Mouse (Mus musculus) kidney, embryonic 15.5 days (tissue): Measurements from ENCODE around the gene Gtsf1. TPM values are rescaled to one million over a fixed set of nuclear protein-coding genes. Genes with fewer than 3 reads are reported as not detected.
A peak's percentile ranks its signal among the peaks of the same experiment; 100 is the strongest.

ENCODE experiments used
- ATAC-seq: fragments of 200-750 bp; cut with Nextera tagmentation; replicated peaks from 2 replicates; pipeline ENCODE4 v1.8.0; 2017; ENCODE audit warnings: moderate TSS enrichment; ENCODE audit not compliant: low FRiP score
- H3K27ac ChIP-seq: fragments of 300-500 bp; sonication (generic); 2 replicates; pipeline ENCODE4 v1.5.1; 2015; ENCODE audit warnings: mild to moderate bottlenecking, inconsistent platforms
- H3K27me3 ChIP-seq: fragments of 300-500 bp; sonication (generic); 2 replicates; pipeline ENCODE4 v1.6.1; 2015; ENCODE audit warnings: inconsistent platforms
- H3K36me3 ChIP-seq: fragments of 300-500 bp; sonication (generic); 2 replicates; pipeline ENCODE4 v1.6.1; 2015; ENCODE audit warnings: inconsistent platforms
- H3K4me1 ChIP-seq: fragments of 300-500 bp; sonication (generic); 2 replicates; pipeline ENCODE4 v1.6.1; 2015; ENCODE audit warnings: inconsistent platforms
- H3K4me2 ChIP-seq: fragments of 300-500 bp; sonication (generic); 2 replicates; pipeline ENCODE4 v1.6.1; 2015; ENCODE audit warnings: moderate library complexity, mild to moderate bottlenecking, inconsistent platforms
- H3K4me3 ChIP-seq: fragments of 300-500 bp; sonication (generic); replicated peaks from 2 replicates; pipeline ENCODE4 v1.5.1; 2015; ENCODE audit warnings: mild to moderate bottlenecking, inconsistent platforms
- H3K9ac ChIP-seq: fragments of 300-500 bp; sonication (generic); 2 replicates; pipeline ENCODE4 v1.6.1; 2015; ENCODE audit warnings: mild to moderate bottlenecking, inconsistent platforms
- H3K9me3 ChIP-seq: fragments of 300-500 bp; sonication (generic); replicated peaks from 2 replicates; pipeline ENCODE4 v1.6.1; 2016; ENCODE audit warnings: inconsistent platforms
- WGBS: fragments of 180-500 bp; shearing (Covaris S2); methylation state at CpG from one replicate; pipeline ENCODE4 v1.1.7; 2015; ENCODE audit warnings: mixed read lengths; 5-methylcytosine and 5-hydroxymethylcytosine counted together
- polyA plus RNA-seq: library from polyadenylated mRNA; unstranded; fragments of >200 nt; fragmentation: Nextera tagmentation; extraction: Ambion mirVana; gene quantifications from 2 replicates; pipeline ENCODE4 v1.2.1, GENCODE M21; 2015

The Gtsf1 gene
- polyA plus RNA-seq, 1 experiment from 2014 or later: not detected

DNA sequence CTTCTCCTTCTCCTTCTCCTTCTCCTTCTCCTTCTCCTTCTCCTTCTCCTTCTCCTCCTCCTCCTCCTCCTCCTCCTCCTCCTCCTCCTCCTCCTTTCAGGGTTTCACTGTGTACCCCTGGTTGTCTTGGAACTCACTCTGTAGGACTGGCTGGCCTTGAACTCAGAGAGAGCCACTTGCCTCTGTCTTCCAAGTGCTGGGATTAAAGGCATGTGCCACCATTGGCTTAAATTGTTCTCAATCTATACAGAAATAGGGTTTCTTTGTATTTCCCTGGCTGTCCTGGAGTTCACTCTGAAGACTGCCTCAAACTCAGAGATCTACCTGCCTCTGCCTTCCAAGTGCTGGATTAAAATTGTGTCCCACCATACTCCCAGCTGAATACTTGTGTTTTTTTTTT, 57.8 kb downstream of the Gtsf1 start:
- H3K27me3 ChIP-seq: 0 out of 2 replicates have a peak, but pooled peaks cover 3% of the 10 kb centered on the region
- ATAC-seq: no peak

DNA sequence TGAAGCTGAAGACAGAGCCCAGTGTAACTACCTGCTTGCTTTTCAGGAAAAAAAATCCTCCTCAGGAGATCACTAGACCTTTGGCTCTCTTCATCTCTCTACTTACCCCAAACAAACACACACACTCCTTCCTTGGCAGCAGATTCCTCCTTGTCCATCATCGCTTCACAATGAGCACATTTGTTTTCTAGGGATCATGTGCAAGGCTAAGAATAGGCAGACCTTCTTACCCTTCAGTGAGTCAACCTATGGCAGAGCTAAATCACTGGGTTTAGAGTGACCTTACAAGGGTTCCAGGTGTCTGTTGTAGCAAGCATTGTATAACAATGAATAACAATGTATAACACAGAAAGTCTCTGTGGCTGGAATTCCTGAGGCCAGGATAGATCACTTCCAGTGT, 58.5 kb downstream of the Gtsf1 start:
- 68% methylated on average over 1 of the region's 1 CpGs for WGBS
- Histone ChIP-seq H3K4me2 (no peak overlapping the region), H3K4me1 (peaks cover 25% of the 10 kb centered on the region), H3K27ac (no peak overlapping the region), H3K36me3 (no peaks in the 10 kb centered on the region), H3K9me3 (no peaks in the 10 kb centered on the region), H3K9ac (no peak overlapping the region), H3K4me3 (no peak overlapping the region), H3K27me3 (0 out of 2 replicates have a peak, but pooled peaks cover 3% of the 10 kb centered on the region)
- no peak for ATAC-seq

More for the DNA sequence above, 57.8 kb downstream of the Gtsf1 start:
- Histone ChIP-seq H3K4me2 (no peak overlapping the region), H3K4me3 (no peak overlapping the region), H3K27ac (no peak overlapping the region), H3K4me1 (peaks cover 25% of the 10 kb centered on the region), H3K9ac (no peak overlapping the region), H3K36me3 (no peaks in the 10 kb centered on the region), H3K9me3 (no peaks in the 10 kb centered on the region)

DNA sequence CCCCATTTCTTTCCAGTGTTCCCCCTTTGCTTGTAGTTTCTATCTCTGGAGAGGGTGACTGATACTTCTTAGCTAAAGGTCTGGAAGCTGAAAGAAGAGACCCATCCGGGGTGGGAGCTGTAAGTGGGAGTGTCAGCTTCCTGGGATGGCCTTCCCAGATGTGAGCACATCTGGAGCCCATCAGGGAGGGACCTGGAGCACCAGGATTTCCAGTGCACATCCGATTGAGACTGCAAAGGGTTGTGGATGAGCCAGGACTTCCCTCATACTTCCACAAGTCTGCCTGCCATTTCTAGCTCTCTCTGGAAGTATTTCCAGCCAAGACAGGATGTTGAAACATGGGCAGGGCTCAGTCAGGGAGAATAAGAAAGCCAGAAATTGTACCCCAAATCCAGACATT, 59.1 kb downstream of the Gtsf1 start:
- H3K36me3 ChIP-seq: no peaks in the 10 kb centered on the region
- H3K9me3 ChIP-seq: no peaks in the 10 kb centered on the region
- H3K4me3 ChIP-seq: no peak overlapping the region
- no peak overlapping the region for H3K4me2 ChIP-seq
- H3K4me1 ChIP-seq: peaks cover 22% of the 10 kb centered on the region
- H3K9ac ChIP-seq: no peak overlapping the region
- 0 out of 2 replicates have a peak, but pooled peaks cover 3% of the 10 kb centered on the region for H3K27me3 ChIP-seq
- no peak overlapping the region for H3K27ac ChIP-seq
- 9% methylated on average over 2 of the region's 2 CpGs for WGBS
- ATAC-seq: 0 out of 2 replicates have a peak, but pooled peaks have one; percentile 15

DNA sequence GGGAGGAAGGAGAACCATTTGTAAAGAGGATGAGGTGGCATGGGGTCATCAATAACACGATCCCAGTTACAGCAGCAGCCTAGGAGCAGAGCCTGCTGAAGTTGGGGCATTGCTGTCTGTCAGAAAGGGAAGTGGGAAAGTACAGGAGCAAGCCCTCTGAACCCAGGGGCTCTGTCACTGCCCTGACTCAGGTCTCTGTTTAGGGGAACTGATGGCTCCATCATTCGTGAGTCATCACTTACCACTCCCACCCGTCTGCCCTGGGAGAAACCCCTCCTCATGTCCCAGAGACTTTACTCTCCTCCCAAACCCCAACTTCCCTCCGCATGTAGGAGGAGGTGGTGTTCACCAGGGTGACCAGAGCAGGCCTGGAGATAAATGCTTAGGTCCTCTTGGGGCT, 59.8 kb downstream of the Gtsf1 start:
- Histone ChIP-seq H3K27ac (no peak overlapping the region), H3K4me3 (no peak overlapping the region)
- 15% methylated on average over 4 of the region's 4 CpGs for WGBS

DNA sequence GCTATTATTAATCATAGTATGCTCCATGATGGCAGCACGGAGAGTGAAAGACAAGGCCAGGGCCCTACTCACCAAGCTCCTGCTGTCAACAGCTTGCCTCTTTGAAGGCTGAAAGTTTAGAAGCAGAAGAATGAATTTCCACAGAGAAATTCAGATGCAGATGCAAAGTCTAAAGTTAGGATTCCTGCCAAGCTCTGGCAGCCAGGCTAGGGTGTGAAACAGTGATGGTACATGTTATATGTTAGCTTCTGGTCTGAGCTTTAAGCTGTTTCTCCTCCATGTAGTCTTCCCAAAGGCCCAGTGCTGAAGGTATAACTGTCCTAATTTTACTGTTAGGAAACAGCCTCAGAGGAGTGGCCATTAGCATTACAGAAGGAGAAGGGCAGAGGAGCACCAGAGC, 61.1 kb downstream of the Gtsf1 start:
- no peak overlapping the region for H3K27ac ChIP-seq
- H3K4me3 ChIP-seq: no peak overlapping the region
- H3K36me3 ChIP-seq: no peaks in the 10 kb centered on the region
- H3K4me2 ChIP-seq: no peak overlapping the region
- H3K27me3 ChIP-seq: 0 out of 2 replicates have a peak, but pooled peaks cover 3% of the 10 kb centered on the region
- H3K9ac ChIP-seq: no peak overlapping the region
- H3K4me1 ChIP-seq: peaks cover 35% of the 10 kb centered on the region
- no peak for ATAC-seq
- no peaks in the 10 kb centered on the region for H3K9me3 ChIP-seq
- WGBS: 68% methylated on average over 1 of the region's 1 CpGs

More for the DNA sequence above, 59.8 kb downstream of the Gtsf1 start:
- no peaks in the 10 kb centered on the region for H3K36me3 ChIP-seq
- H3K27me3 ChIP-seq: 0 out of 2 replicates have a peak, but pooled peaks cover 3% of the 10 kb centered on the region
- no peaks in the 10 kb centered on the region for H3K9me3 ChIP-seq
- H3K9ac ChIP-seq: no peak overlapping the region
- H3K4me1 ChIP-seq: peaks cover 22% of the 10 kb centered on the region
- no peak overlapping the region for H3K4me2 ChIP-seq
- ATAC-seq: no peak

DNA sequence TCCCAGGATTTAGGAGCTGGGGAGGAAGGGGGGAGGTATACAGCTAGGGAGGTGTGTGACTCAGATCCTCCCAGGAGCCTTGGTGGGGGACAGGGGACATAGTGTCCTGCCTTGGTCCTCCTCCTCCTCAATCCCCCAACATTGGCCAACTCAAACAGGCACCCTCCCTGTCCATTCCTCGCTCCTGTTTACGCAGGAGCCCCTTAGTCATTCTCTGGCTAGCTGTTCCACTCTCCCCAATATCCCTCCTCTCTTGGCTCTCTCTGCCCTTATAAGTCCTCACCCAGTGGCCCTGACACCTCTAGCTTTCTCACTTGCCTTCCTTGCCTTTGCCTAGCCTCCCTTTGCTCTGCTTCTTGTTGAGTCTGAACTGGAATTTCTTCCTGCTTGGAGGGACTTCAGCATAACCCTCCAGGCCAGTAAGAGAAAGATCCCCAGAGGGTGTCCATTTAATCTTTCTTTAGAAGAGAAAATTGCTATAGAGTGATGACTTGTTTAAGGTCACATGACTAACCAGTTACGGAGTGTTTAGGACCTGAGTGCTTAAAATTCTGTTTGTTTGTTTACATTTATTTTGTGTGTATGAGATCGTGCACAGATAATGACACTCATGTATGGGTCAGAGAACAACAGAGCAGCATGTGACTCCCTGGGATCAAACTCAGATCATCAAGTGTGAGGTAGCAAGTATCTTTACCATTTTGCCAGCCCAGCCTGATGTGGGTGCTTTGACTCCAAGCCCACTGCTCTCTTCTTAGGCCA, 61.9 kb downstream of the Gtsf1 start:
- 85% methylated on average over 4 of the region's 4 CpGs for WGBS
- Histone ChIP-seq H3K4me1 (peaks cover 36% of the 10 kb centered on the region), H3K27me3 (0 out of 2 replicates have a peak, but pooled peaks cover 3% of the 10 kb centered on the region), H3K4me2 (no peak overlapping the region), H3K36me3 (no peaks in the 10 kb centered on the region), H3K4me3 (no peak overlapping the region), H3K9me3 (no peaks in the 10 kb centered on the region), H3K9ac (no peak overlapping the region), H3K27ac (no peak overlapping the region)
- no peak for ATAC-seq

DNA sequence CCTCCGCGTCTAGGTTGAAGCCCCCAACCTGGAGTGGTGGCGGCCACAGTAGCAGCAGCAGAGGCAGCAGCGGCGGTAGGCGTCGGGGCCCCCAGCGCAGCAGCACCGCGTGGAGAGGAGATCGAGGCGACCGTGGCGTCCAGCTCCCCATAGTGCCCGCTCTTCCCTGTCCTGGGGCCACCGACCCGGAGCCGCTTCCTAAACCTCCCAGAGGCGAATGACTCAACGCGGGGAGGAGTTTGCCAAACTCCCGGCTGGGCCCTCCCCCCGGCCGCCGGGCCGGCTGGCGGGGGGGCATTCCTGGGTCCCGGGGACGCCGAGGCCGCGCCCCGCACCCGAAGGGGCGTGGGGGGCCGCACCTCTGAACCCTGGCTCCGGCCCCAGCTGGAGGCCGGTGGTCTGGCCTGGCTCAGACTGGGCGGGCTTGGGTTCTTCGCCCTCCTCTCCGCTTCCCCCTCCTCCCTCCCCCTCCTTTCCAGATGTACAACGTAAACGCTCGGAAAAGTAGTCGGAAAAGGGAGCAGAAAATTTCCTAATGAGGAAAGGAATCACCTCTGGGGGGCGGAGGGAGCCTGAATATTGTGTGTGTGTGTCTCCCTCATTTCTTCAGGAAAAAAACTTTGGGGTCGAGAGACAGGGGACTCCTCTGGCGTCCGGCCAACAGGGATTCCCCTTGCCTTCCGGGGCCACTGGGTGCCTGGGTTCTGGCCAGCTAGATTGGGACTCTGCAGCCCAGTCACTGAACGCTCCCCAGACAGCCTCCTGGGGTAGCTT, 63.7 kb downstream of the Gtsf1 start, which contains the start of gene Itga5:
Gene Itga5 (minus strand): TSS at position 388 of the 774 bp plus-strand sequence.
- Histone ChIP-seq H3K9me3 (no peaks in the 10 kb centered on the region), H3K4me3 (peak within 1 kb of the TSS; percentile 67), H3K9ac (peak within 1 kb of the TSS; percentile 68), H3K4me1 (peaks cover 46% of the 10 kb centered on the region), H3K27ac (peak within 1 kb of the TSS; percentile 84), H3K36me3 (no peaks in the 10 kb centered on the region), H3K4me2 (peak within 1 kb of the TSS; percentile 83), H3K27me3 (0 out of 2 replicates have a peak, but pooled peaks cover 3% of the 10 kb centered on the region)
- ATAC-seq: peak; percentile 83
- under 1% methylated on average over 49 of the region's 51 CpGs for WGBS

DNA sequence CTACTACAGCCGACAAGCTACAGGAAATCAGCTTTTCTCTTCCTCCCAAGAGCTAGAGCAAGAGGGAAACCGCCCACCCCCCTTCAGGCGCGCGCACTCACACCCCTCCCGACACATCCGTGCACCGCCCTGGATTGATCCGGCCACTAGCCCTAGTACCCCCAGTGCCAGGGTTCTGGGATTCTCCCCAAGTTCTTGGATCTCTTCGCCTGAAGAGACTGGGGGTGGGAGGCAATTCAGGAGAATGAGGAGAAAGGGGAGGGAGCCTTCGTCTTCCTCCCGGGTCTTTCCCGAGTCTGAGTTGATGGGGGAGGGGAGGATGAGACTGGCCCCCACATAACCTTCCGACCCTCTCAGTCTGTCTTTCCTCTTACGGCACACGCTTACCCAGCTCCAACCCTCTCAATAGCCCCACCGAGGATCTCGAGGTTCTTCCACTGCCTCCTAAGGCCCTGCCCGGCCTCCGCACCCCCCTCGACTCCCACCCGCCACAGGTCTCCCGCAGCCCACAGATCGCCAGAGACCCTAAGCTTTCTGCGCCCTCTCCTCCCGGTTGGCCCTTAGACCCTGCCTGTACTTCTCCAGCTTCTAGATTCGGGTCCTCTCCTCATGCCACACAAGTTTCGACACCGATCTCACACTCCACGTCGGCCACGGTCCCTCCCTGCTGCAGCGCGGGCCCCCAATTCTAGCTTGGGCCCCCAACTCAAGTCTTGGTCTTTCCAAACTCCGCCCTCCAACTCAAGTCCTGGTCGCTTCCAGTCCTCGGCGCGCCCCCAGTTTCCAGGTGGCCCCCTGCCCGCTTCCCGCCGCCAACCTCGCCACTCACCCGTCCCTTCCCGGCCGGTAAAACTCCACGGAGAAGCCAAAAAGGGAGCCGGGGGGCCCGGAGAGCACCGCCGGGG, 64.5 kb downstream of the Gtsf1 start:
- ATAC-seq: peak; percentile 57
- Histone ChIP-seq H3K4me1 (peaks cover 45% of the 10 kb centered on the region), H3K36me3 (no peaks in the 10 kb centered on the region), H3K4me3 (peak overlapping the region; percentile 67), H3K27me3 (0 out of 2 replicates have a peak, but pooled peaks cover 3% of the 10 kb centered on the region), H3K9me3 (no peaks in the 10 kb centered on the region), H3K9ac (peak overlapping the region; percentile 68), H3K4me2 (peak overlapping the region; percentile 83), H3K27ac (peak overlapping the region; percentile 84)
- under 1% methylated on average over 51 of the region's 51 CpGs for WGBS

DNA sequence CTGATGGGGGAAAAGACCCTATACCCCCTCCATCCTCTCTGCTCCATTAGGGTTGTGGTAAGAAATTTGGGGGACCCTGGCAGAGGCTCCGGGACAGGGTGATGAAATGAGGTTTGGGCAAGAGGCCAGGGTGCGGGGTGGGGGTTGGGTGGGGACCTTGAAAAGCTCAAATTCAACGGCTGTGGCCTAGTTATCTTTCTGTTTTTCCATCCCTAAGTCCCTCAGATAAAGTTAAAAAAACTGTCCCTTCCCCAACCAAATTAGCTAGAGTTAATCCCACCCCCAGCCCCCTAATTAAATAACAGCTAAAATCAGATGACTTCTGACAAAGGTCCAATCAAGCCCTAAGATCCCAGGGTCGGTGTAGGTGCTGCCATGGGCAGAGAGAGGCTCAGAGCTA, 65.5 kb downstream of the Gtsf1 start:
- Histone ChIP-seq H3K27ac (0 out of 2 replicates have a peak overlapping the region, but pooled peaks have one; percentile 84), H3K4me1 (peaks cover 41% of the 10 kb centered on the region), H3K9me3 (no peaks in the 10 kb centered on the region), H3K9ac (peak overlapping the region; percentile 68), H3K27me3 (0 out of 2 replicates have a peak, but pooled peaks cover 3% of the 10 kb centered on the region), H3K36me3 (no peaks in the 10 kb centered on the region), H3K4me3 (peak overlapping the region; percentile 67), H3K4me2 (peak overlapping the region; percentile 83)
- WGBS: 45% methylated on average over 4 of the region's 4 CpGs
- ATAC-seq: no peak

DNA sequence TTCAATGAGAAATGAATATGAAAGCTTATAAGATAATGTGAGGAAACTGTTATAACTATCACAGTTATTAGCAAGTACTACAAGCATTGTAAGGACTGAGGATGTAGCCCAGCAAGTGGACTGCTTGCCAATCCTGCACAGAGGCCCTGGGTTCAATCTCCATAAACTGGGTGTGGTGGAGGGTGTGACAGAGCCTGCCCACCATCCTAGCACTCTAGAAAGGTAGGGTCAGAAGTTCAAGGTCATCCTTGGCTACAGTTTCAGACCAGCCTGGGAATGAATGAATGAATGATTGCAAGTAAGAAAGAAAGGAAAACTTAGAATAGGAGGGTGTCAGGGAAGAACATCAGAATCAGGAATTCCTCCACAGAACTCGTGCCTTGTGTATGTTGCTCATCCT, 66.5 kb downstream of the Gtsf1 start:
- WGBS: 61% methylated on average over 1 of the region's 1 CpGs
- no peak overlapping the region for H3K4me3 ChIP-seq

DNA sequence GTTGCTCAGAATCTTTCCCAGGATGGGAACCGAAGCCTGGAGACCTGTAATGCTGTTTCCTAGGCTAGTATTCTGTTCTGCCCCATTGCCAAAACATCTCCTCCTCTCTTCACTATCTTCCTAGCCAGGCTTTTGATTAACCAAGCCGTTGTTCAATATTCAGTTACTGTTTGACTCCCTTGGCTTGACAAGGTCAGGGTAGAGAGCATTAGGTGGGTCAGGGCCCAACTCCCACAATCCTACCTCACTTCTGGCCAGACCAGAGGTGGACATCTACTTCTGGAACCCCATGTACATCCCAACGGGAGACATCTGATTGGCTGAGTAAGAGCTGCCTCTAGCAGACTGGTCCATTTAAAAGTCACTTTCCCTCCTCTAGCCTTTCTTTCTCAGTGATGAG, 67.3 kb downstream of the Gtsf1 start:
- 66% methylated on average over 3 of the region's 3 CpGs for WGBS
- H3K36me3 ChIP-seq: no peaks in the 10 kb centered on the region
- H3K4me3 ChIP-seq: no peak overlapping the region
- H3K4me2 ChIP-seq: no peak overlapping the region
- H3K4me1 ChIP-seq: peaks cover 53% of the 10 kb centered on the region
- no peaks in the 10 kb centered on the region for H3K9me3 ChIP-seq
- H3K27ac ChIP-seq: no peak overlapping the region
- H3K27me3 ChIP-seq: no peaks in the 10 kb centered on the region
- no peak overlapping the region for H3K9ac ChIP-seq
- no peak for ATAC-seq

More for the DNA sequence above, 66.5 kb downstream of the Gtsf1 start:
- Histone ChIP-seq H3K4me1 (peaks cover 49% of the 10 kb centered on the region), H3K27me3 (0 out of 2 replicates have a peak, but pooled peaks cover 2% of the 10 kb centered on the region), H3K4me2 (no peak overlapping the region; the same call in 1 of the 2 replicates), H3K36me3 (no peaks in the 10 kb centered on the region), H3K9me3 (no peaks in the 10 kb centered on the region), H3K9ac (no peak overlapping the region), H3K27ac (no peak overlapping the region)
- ATAC-seq: no peak
